Mouse (Mus musculus) embryonic facial prominence, embryonic 13.5 days (tissue): Measurements from ENCODE around the gene Gm10663. TPM values are rescaled to one million over a fixed set of nuclear protein-coding genes. Genes with fewer than 3 reads are reported as not detected.

Experiments used
- ATAC-seq: fragments of 200-750 bp; cut with Nextera tagmentation; 2 replicates; pipeline ENCODE4 v1.8.0; 2017; ENCODE audit warnings: low read depth; ENCODE audit not compliant: insufficient number of reproducible peaks, insufficient read depth, low FRiP score, low TSS enrichment
- H3K27ac ChIP-seq: fragments of 300-500 bp; sonication (generic); 2 replicates; pipeline ENCODE4 v1.5.1; 2015; ENCODE audit warnings: moderate library complexity, mild to moderate bottlenecking, inconsistent platforms
- H3K27me3 ChIP-seq: fragments of 300-500 bp; sonication (generic); 2 replicates; pipeline ENCODE4 v1.6.1; 2015; ENCODE audit warnings: mild to moderate bottlenecking, inconsistent platforms
- H3K36me3 ChIP-seq: fragments of 300-500 bp; sonication (generic); 2 replicates; pipeline ENCODE4 v1.6.1; 2015; ENCODE audit warnings: mild to moderate bottlenecking, inconsistent platforms
- H3K4me1 ChIP-seq: fragments of 300-500 bp; sonication (generic); 2 replicates; pipeline ENCODE4 v1.6.1; 2015; ENCODE audit warnings: inconsistent platforms
- H3K4me2 ChIP-seq: fragments of 300-500 bp; sonication (generic); 2 replicates; pipeline ENCODE4 v1.6.1; 2015; ENCODE audit warnings: moderate library complexity, mild to moderate bottlenecking, inconsistent platforms
- H3K4me3 ChIP-seq: fragments of 300-500 bp; sonication (generic); 2 replicates; pipeline ENCODE4 v1.5.1; 2015; ENCODE audit warnings: mild to moderate bottlenecking, inconsistent platforms
- H3K9ac ChIP-seq: fragments of 300-500 bp; sonication (generic); 2 replicates; pipeline ENCODE4 v1.6.1; 2015; ENCODE audit warnings: mild to moderate bottlenecking, inconsistent platforms
- H3K9me3 ChIP-seq: fragments of 300-500 bp; sonication (generic); 2 replicates; pipeline ENCODE4 v1.6.1; 2016; ENCODE audit warnings: inconsistent platforms
- WGBS: fragments of 180-500 bp; shearing (Covaris S2); methylation state at CpG from one replicate; pipeline ENCODE4 v1.1.7; 2015; ENCODE audit warnings: mixed read lengths; 5-methylcytosine and 5-hydroxymethylcytosine counted together
- microRNA-seq: library from miRNA; unstranded; fragments of <30 nt; microRNA quantifications from one replicate; pipeline ENCODE4, GENCODE M21; 2016
- polyA plus RNA-seq: library from polyadenylated mRNA; unstranded; fragments of >200 nt; fragmentation: Nextera tagmentation; extraction: Ambion mirVana; gene quantifications from 2 replicates; pipeline ENCODE4 v1.2.1, GENCODE M21; 2015

Gene Gm10663
- polyA plus RNA-seq, 1 experiment from 2014 or later, result not detected

DNA sequence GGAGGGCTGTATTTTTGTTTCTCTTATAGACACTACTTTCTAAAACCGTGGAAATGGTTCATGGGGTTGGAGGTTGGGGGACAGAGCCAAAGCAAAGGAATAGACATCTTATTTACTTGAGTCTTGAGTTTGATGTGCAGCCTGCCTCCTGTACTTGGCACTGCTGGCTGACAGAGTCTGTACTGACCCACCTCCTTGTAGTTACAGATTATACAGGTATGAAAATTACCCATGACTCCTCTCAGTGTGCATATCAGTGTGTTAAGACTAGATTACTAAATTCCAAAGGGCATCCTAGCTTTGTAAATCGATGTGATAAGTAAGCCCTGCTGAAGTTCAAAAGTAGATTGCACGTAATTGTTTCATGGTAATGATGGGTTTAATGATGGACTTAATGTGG is 51.6 kb downstream of the Gm10663 start:
- no peaks in the 10 kb centered on the region for H3K36me3 ChIP-seq
- no peaks in the 10 kb centered on the region for H3K9me3 ChIP-seq
- WGBS, result 79% methylated on average over 3 of the region's 3 CpGs
- no peak for ATAC-seq
- no peak overlapping the region for H3K4me2 ChIP-seq
- no peak overlapping the region for H3K9ac ChIP-seq
- H3K27ac ChIP-seq, result no peak overlapping the region
- no peaks in the 10 kb centered on the region for H3K27me3 ChIP-seq
- no peaks in the 10 kb centered on the region for H3K4me1 ChIP-seq
- H3K4me3 ChIP-seq, result no peak overlapping the region

Small RNA genes within 50 kb of the gene (microRNA-seq; reads per million reads assigned to microRNA genes)
- gene Gm24333, result not detected

Other genes with a start within 250 kb of the Gm10663 start
- gene Klhl2, start 225.0 kb upstream of the Gm10663 start, polyA plus RNA-seq, result 5.0 and 11.8 TPM in 2 replicates
- 22.0 and 24.8 TPM in 2 replicates for gene Tmem192, start 127.8 kb upstream of the Gm10663 start, polyA plus RNA-seq
- gene Trim75, start 87.2 kb upstream of the Gm10663 start, polyA plus RNA-seq, result not detected in 2 replicates
- gene Trim61, start 56.5 kb upstream of the Gm10663 start, polyA plus RNA-seq, result 0.14 TPM in 1 of 2 replicates, not detected in the other
- gene Trim60, start 56.4 kb upstream of the Gm10663 start, polyA plus RNA-seq, result not detected in 2 replicates
- 6.8 and 9.5 TPM in 2 replicates for gene Apela, start 37.7 kb upstream of the Gm10663 start, polyA plus RNA-seq
- not detected in 2 replicates for gene BC030870, start 54.5 kb downstream of the Gm10663 start, polyA plus RNA-seq